Mouse (Mus musculus): ENCODE results near the gene Gm21454. TPM values are rescaled to one million over a fixed set of nuclear protein-coding genes. Genes with fewer than 3 reads are reported as not detected.
"Not testable (repeated sequence)": the region's sequence is repeated elsewhere in the genome, so short reads cannot be mapped to it uniquely, and the experiment has no call there.

Gene Gm21454
- not detected in 2 replicates for polyA plus RNA-seq (2015; fragmentation: Nextera tagmentation; extraction: Ambion mirVana)

DNA sequence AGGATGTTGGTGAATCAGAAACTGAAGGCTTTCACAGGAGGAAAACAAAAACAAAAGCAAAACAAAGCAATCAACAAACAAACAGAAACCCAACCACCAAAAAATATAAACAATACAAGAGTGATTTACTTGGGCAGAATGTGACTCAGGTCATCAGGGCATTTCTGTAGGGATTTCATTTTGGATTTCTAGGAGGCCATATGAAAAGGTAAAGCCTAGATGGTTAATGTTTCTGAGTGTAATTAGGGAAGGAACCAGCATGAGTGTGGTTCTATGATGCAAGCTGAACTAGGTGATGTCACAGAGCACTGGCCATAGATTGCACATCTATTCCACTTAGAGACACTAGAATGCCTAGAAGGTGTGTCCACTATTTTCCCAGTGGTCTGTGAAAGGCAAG, at the start of gene Gm21454, which contains the start of gene Gm21440:
Gene Gm21454 (plus strand): TSS at position 352 of the 400 bp plus-strand sequence.
Gene Gm21440 (plus strand): TSS at position 301 of the 400 bp plus-strand sequence.
- not testable (repeated sequence) for H3K27me3 ChIP-seq (ENCODE audit: insufficient read depth, low read length); H3K27ac ChIP-seq (ENCODE audit: low read length); ATAC-seq (ENCODE audit: low FRiP score, low TSS enrichment); H3K4me1 ChIP-seq (ENCODE audit: insufficient read depth, low read length); H3K9ac ChIP-seq (replicated peaks; ENCODE audit: low read length); H3K4me3 ChIP-seq (ENCODE audit: low read length); H3K9me3 ChIP-seq (ENCODE audit: low read length); H3K4me2 ChIP-seq (replicated peaks; ENCODE audit: low read depth, low read length); H3K36me3 ChIP-seq (ENCODE audit: insufficient read depth, low read length)

DNA sequence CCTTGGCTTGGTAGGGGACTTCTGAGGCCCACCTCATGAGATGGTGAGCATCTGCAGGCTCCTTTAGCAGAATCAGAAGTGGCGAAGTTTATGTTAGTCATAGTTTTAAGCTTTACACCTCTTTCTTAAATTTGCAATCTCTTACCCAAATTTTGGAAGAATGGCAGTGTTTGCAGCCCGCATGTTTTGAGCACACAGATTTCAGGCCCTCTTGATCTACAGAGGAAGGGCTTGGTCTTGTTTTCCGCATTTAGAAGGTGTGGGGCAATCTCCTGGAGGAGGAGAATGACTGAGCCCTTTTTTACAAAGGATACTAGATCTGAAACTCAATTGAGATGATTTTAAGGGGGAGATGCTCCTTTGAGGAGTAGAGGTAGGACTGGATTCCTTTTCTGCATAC, 28.4 kb upstream of the Gm21454 start, which contains the start of gene Gm21828:
Gene Gm21828 (minus strand): TSS at position 101 of the 400 bp plus-strand sequence.
- no CpG with 5 or more reads among the region's 3 CpGs for WGBS
- not testable (repeated sequence) for H3K27ac ChIP-seq (ENCODE audit: low read length); H3K9me3 ChIP-seq (ENCODE audit: low read length); H3K27me3 ChIP-seq (ENCODE audit: insufficient read depth, low read length); H3K36me3 ChIP-seq (ENCODE audit: insufficient read depth, low read length); ATAC-seq (ENCODE audit: low FRiP score, low TSS enrichment); H3K4me2 ChIP-seq (replicated peaks; ENCODE audit: low read depth, low read length); H3K4me1 ChIP-seq (ENCODE audit: insufficient read depth, low read length); H3K4me3 ChIP-seq (ENCODE audit: low read length); H3K9ac ChIP-seq (replicated peaks; ENCODE audit: low read length)

DNA sequence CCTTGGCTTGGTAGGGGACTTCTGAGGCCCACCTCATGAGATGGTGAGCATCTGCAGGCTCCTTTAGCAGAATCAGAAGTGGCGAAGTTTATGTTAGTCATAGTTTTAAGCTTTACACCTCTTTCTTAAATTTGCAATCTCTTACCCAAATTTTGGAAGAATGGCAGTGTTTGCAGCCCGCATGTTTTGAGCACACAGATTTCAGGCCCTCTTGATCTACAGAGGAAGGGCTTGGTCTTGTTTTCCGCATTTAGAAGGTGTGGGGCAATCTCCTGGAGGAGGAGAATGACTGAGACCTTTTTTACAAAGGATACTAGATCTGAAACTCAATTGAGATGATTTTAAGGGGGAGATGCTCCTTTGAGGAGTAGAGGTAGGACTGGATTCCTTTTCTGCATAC, 96.7 kb downstream of the Gm21454 start, which contains the start of gene Gm21725:
Gene Gm21725 (minus strand): TSS at position 101 of the 400 bp plus-strand sequence.
- H3K36me3 ChIP-seq (ENCODE audit: insufficient read depth, low read length); H3K4me3 ChIP-seq (ENCODE audit: low read length): not testable (repeated sequence)

More for the DNA sequence above, 96.7 kb downstream of the Gm21454 start, which contains the start of gene Gm21725:
- not testable (repeated sequence) for ATAC-seq (ENCODE audit: low FRiP score, low TSS enrichment); H3K4me1 ChIP-seq (ENCODE audit: insufficient read depth, low read length); H3K27me3 ChIP-seq (ENCODE audit: insufficient read depth, low read length); H3K9ac ChIP-seq (replicated peaks; ENCODE audit: low read length); H3K4me2 ChIP-seq (replicated peaks; ENCODE audit: low read depth, low read length); H3K27ac ChIP-seq (ENCODE audit: low read length); H3K9me3 ChIP-seq (ENCODE audit: low read length)
- no CpG with 5 or more reads among the region's 3 CpGs for WGBS

Other genes starting within 250 kb of the Gm21454 start
- not detected in 2 replicates for gene Gm20807, start 209.6 kb upstream of the Gm21454 start, polyA plus RNA-seq (2015; fragmentation: Nextera tagmentation; extraction: Ambion mirVana)
- not detected in 2 replicates for gene Gm21891, start 119.0 kb upstream of the Gm21454 start, polyA plus RNA-seq (2015; fragmentation: Nextera tagmentation; extraction: Ambion mirVana)
- gene Gm21425, start 90.5 kb upstream of the Gm21454 start, polyA plus RNA-seq (2015; fragmentation: Nextera tagmentation; extraction: Ambion mirVana), result not detected in 2 replicates
- gene Gm21828, start 28.5 kb upstream of the Gm21454 start, polyA plus RNA-seq (2015; fragmentation: Nextera tagmentation; extraction: Ambion mirVana), result not detected in 2 replicates
- not detected in 2 replicates for gene Gm21440, start 51 bp upstream of the Gm21454 start, polyA plus RNA-seq (2015; fragmentation: Nextera tagmentation; extraction: Ambion mirVana)
- not detected in 2 replicates for gene Gm21725, start 96.6 kb downstream of the Gm21454 start, polyA plus RNA-seq (2015; fragmentation: Nextera tagmentation; extraction: Ambion mirVana)
- gene Gm21866, start 213.1 kb downstream of the Gm21454 start, polyA plus RNA-seq (2015; fragmentation: Nextera tagmentation; extraction: Ambion mirVana), result not detected in 2 replicates
- not detected in 2 replicates for gene Gm20773, start 241.6 kb downstream of the Gm21454 start, polyA plus RNA-seq (2015; fragmentation: Nextera tagmentation; extraction: Ambion mirVana)

All from kidney, embryonic 16.5 days (tissue).